Mouse (Mus musculus): Measurements from ENCODE around the gene Trnp1. TPM values are rescaled to one million over a fixed set of nuclear protein-coding genes. Genes with fewer than 3 reads are reported as not detected.

Trnp1 gene
- polyA plus RNA-seq, 1 experiment from 2014 or later: 1.3 TPM

DNA sequence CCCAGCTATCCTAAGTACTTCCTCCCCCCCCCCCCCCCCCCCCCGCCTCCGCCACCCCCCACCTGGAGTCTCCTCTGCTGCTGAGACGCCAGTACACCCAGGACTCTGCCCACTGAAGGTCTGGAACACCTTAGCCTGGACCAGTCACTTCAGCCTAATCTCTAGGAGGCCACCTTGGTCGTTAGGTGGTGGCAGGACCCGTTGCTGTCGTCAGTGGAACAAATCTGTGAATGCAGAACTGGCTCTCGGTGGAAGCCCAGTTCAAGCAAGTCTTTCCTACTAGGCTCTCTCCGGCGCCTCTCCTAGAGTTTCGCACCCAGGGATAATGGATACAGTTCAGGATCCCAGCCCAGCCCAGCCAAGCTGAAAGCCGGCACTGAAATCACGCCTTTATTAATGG, 4.5 kb downstream of the Trnp1 start:
- Histone ChIP-seq H3K9me3 (replicated peaks) (no peaks in the 10 kb centered on the region), H3K36me3 (no peaks in the 10 kb centered on the region), H3K4me1 (replicated peaks) (peaks cover 49% of the 10 kb centered on the region), H3K27ac (peak overlapping the region; percentile 39), H3K4me2 (peak overlapping the region; percentile 70), H3K4me3 (peak overlapping the region; percentile 41), H3K27me3 (peaks cover 44% of the 10 kb centered on the region), H3K9ac (peak overlapping the region; percentile 42; the same call in 1 of the 2 replicates)
- ATAC-seq (replicated peaks; ENCODE audit: insufficient number of reproducible peaks, insufficient read depth, low FRiP score, low read depth): no peak
- 15% methylated on average over 9 of the region's 12 CpGs for WGBS

GRCm38 (mm10) chr4:133491800-133492199, 6.5 kb downstream of the Trnp1 start:
- no peak overlapping the region for H3K9ac ChIP-seq
- H3K4me1 ChIP-seq (replicated peaks): peaks cover 29% of the 10 kb centered on the region
- WGBS: 15% methylated on average over 10 of the region's 10 CpGs
- H3K27me3 ChIP-seq: peaks cover 23% of the 10 kb centered on the region
- H3K36me3 ChIP-seq: no peaks in the 10 kb centered on the region
- H3K4me3 ChIP-seq: no peak overlapping the region
- ATAC-seq (replicated peaks; ENCODE audit: insufficient number of reproducible peaks, insufficient read depth, low FRiP score, low read depth): peak; percentile 48
- H3K27ac ChIP-seq: peak overlapping the region; percentile 16
- no peaks in the 10 kb centered on the region for H3K9me3 ChIP-seq (replicated peaks)
- peak overlapping the region; percentile 33 for H3K4me2 ChIP-seq

GRCm38 (mm10) chr4:133489489-133490245, 8.7 kb downstream of the Trnp1 start:
- Histone ChIP-seq H3K9ac (no peak overlapping the region), H3K4me3 (no peak overlapping the region), H3K4me1 (replicated peaks) (peaks cover 31% of the 10 kb centered on the region), H3K27me3 (peaks cover 6% of the 10 kb centered on the region; the same call in 1 of the 2 replicates), H3K27ac (peak overlapping the region; percentile 34; the same call in 1 of the 2 replicates), H3K36me3 (no peaks in the 10 kb centered on the region), H3K4me2 (no peak overlapping the region), H3K9me3 (replicated peaks) (no peaks in the 10 kb centered on the region)
- 49% methylated on average over 4 of the region's 4 CpGs for WGBS
- 0 out of 2 replicates have a peak, but pooled peaks have one; percentile 25 for ATAC-seq (replicated peaks; ENCODE audit: insufficient number of reproducible peaks, insufficient read depth, low FRiP score, low read depth)

DNA sequence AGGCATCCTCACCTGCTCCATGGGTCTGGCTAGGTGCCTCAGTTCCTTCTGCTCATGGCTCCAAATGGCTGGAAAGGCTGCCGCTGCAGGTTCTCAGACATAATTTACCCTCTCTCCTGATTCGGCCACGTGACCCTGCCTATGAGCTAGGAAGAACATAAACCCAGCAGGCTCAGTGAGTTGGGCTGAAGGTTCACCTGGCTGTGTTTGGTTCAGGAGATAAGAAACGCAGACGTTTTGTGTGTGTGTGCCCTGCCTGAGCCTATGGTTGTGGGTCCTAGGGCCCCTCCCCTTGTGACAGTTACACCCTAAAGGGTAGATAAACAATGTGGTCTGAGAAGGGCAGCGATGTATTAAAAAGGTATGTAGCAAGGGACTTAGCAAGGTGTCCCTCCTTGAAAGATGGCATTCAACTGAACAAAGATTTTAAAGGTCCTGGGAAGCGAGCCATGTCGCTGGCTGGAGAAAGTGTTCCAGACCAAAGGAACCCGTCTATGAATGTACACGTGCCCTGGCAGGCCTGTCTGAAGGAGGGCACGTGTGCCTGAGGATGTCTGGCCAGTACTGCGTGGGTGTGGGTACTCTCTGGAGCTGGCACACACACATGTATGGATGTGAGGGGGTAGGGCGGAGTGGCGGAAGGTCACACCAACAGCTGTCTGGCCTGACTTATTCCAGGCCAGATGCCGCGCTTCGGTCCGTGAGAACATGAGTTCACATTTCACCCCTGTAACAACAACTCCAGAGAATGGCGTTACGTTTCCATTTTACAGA, 9.5 kb downstream of the Trnp1 start:
- Histone ChIP-seq H3K4me2 (no peak overlapping the region), H3K4me3 (no peak overlapping the region), H3K4me1 (replicated peaks) (peaks cover 34% of the 10 kb centered on the region), H3K27ac (no peak overlapping the region), H3K9ac (no peak overlapping the region), H3K36me3 (no peaks in the 10 kb centered on the region), H3K9me3 (replicated peaks) (no peaks in the 10 kb centered on the region), H3K27me3 (0 out of 2 replicates have a peak, but pooled peaks cover 4% of the 10 kb centered on the region)
- ATAC-seq (replicated peaks; ENCODE audit: insufficient number of reproducible peaks, insufficient read depth, low FRiP score, low read depth): no peak
- 82% methylated on average over 20 of the region's 20 CpGs for WGBS

DNA sequence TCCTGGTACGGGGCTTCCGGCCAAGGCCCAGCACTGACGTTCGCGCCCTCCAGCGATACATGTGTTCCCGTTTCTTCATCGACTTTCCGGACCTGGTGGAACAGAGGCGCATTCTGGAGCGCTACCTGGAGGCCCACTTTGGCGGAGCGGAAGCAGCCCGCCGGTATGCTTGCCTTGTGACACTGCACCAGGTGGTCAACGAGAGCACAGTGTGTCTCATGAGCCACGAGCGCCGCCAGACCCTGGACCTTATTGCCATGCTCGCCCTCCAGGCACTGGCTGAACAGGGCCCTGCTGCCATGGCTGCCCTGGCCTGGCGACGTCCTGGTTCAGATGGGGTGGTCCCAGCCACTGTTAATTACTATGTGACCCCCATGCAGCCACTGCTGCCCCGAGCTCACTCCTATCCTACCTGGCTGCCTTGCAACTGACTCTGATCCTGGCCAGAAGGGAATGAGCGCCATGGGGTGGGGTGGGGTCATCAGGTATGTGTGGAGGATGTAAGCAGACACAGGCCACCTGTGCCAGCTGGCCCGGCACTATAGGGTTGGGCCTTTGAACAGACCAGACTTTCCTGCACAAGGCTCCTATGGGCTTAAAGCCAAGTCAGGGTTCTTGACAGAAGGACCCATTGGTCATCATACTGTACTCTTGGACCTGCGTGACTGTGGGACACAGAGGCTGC, 11.5 kb downstream of the Trnp1 start:
- Histone ChIP-seq H3K4me3 (no peak overlapping the region), H3K27ac (no peak overlapping the region), H3K4me1 (replicated peaks) (peaks cover 31% of the 10 kb centered on the region), H3K9ac (no peak overlapping the region), H3K36me3 (no peaks in the 10 kb centered on the region), H3K27me3 (peaks cover 15% of the 10 kb centered on the region), H3K4me2 (no peak overlapping the region), H3K9me3 (replicated peaks) (no peaks in the 10 kb centered on the region)
- ATAC-seq (replicated peaks; ENCODE audit: insufficient number of reproducible peaks, insufficient read depth, low FRiP score, low read depth): no peak
- 91% methylated on average over 26 of the region's 26 CpGs for WGBS

- peaks cover 27% of the 10 kb centered on the region for H3K4me1 ChIP-seq (replicated peaks)
- H3K4me2 ChIP-seq: no peak overlapping the region
- 82% methylated on average over 28 of the region's 28 CpGs for WGBS
These were observed 12.5 kb downstream of the Trnp1 start for GRCm38 (mm10) chr4:133485691-133486425.

DNA sequence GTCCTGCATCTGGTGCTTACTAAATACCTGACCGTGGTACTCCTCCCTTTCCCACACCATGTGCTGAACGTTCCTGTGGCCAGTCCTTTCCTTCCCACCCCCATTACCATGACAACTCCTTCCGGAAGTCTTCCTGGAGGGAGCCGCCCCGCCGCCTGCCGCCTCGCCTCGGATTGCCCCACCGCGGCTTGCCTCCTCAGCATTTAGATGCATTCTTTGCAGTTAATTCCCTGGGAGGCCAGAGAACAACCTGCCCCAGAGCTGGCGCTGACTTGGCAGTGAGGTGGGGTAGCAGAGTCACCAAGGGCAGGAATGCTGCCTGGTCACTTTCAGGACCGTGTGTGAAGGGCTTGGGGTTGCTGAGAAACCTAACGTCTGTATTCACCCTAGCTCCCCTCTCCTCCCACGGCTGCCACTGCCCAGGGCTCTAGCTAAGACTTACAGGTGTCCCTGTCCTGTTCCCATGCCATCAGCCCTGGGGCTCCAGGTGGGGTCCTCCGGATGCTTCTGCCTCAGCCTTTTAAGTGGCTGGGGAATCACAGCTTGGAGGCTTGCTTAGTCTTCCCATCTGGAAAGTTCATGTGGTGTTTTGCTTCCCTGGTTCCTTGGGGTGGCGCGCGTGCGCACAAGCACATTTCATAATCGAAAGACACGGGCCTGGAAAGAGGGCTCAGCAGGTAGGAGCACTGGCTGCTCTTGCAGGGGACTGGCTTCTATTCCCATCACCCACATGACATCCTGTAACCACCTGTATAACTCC, 13.9 kb downstream of the Trnp1 start:
- no peak for ATAC-seq (replicated peaks; ENCODE audit: insufficient number of reproducible peaks, insufficient read depth, low FRiP score, low read depth)
- H3K9ac ChIP-seq: peak overlapping the region; percentile 33; the same call in 1 of the 2 replicates
- H3K27me3 ChIP-seq: peaks cover 33% of the 10 kb centered on the region
- peaks cover 30% of the 10 kb centered on the region for H3K4me1 ChIP-seq (replicated peaks)
- 12% methylated on average over 22 of the region's 22 CpGs for WGBS
- peak overlapping the region; percentile 20 for H3K4me3 ChIP-seq
- no peaks in the 10 kb centered on the region for H3K36me3 ChIP-seq
- peak overlapping the region; percentile 48 for H3K4me2 ChIP-seq
- H3K9me3 ChIP-seq (replicated peaks): no peaks in the 10 kb centered on the region
- no peak overlapping the region for H3K27ac ChIP-seq

More at GRCm38 (mm10) chr4:133485691-133486425, 12.5 kb downstream of the Trnp1 start:
- Histone ChIP-seq H3K27me3 (peaks cover 25% of the 10 kb centered on the region), H3K27ac (no peak overlapping the region), H3K36me3 (no peaks in the 10 kb centered on the region), H3K9me3 (replicated peaks) (no peaks in the 10 kb centered on the region), H3K9ac (no peak overlapping the region), H3K4me3 (no peak overlapping the region)
- ATAC-seq (replicated peaks; ENCODE audit: insufficient number of reproducible peaks, insufficient read depth, low FRiP score, low read depth): no peak

GRCm38 (mm10) chr4:133482479-133482878, 15.9 kb downstream of the Trnp1 start:
- peaks cover 26% of the 10 kb centered on the region for H3K4me1 ChIP-seq (replicated peaks)
- no peak overlapping the region for H3K4me3 ChIP-seq
- H3K27me3 ChIP-seq: peaks cover 45% of the 10 kb centered on the region
- no peaks in the 10 kb centered on the region for H3K36me3 ChIP-seq
- H3K9me3 ChIP-seq (replicated peaks): no peaks in the 10 kb centered on the region
- ATAC-seq (replicated peaks; ENCODE audit: insufficient number of reproducible peaks, insufficient read depth, low FRiP score, low read depth): no peak
- 73% methylated on average over 3 of the region's 3 CpGs for WGBS
- no peak overlapping the region for H3K9ac ChIP-seq
- no peak overlapping the region for H3K4me2 ChIP-seq
- H3K27ac ChIP-seq: no peak overlapping the region

DNA sequence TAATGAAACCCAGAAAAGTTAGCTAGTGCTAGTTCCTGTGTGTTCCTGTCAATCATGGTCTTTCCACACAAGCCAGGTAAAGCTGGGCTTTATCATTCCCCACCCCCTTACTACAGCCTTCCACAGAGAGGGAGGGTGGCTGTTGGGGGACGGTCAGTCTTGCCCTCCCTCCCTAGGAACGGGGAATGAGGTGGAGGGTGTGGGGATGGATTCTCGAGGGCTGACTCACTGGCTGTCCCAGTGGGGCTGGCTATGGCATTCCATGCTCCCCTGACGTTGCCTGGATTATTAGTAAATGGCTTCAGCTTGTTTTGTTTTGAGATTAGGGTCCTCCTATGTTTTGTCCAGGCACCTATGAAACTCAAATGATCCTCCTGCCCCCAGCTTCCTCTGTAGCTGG, 16.9 kb downstream of the Trnp1 start:
- no peak overlapping the region for H3K27ac ChIP-seq
- 13% methylated on average over 4 of the region's 4 CpGs for WGBS
- no peak overlapping the region for H3K9ac ChIP-seq
- H3K9me3 ChIP-seq (replicated peaks): no peaks in the 10 kb centered on the region
- no peaks in the 10 kb centered on the region for H3K36me3 ChIP-seq
- H3K4me1 ChIP-seq (replicated peaks): peaks cover 26% of the 10 kb centered on the region
- no peak for ATAC-seq (replicated peaks; ENCODE audit: insufficient number of reproducible peaks, insufficient read depth, low FRiP score, low read depth)
- H3K27me3 ChIP-seq: peaks cover 48% of the 10 kb centered on the region
- no peak overlapping the region for H3K4me3 ChIP-seq
- no peak overlapping the region for H3K4me2 ChIP-seq

DNA sequence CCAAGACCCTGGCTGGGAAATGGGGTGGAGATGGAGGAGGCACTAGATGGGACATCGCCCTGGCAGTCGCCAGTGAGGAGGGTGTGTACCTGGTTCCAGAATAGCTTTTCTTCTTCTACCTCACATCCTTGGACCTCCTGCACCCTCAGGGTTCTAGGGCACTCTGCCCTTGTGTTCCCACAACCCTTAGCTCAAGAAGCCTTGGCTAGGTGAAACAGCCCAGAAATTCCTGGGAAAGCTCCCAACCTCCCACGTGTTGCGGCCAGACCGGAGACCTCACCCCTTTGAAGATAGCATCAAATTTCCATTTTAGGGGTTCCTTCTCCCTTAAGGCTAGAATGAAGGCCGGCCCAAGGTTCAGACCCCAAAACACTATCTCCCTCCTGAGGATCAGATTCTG, 17.6 kb downstream of the Trnp1 start:
- ATAC-seq (replicated peaks; ENCODE audit: insufficient number of reproducible peaks, insufficient read depth, low FRiP score, low read depth): no peak
- WGBS: 47% methylated on average over 6 of the region's 6 CpGs
- Histone ChIP-seq H3K4me1 (replicated peaks) (peaks cover 26% of the 10 kb centered on the region), H3K36me3 (no peaks in the 10 kb centered on the region), H3K4me2 (peak overlapping the region; percentile 73), H3K9me3 (replicated peaks) (no peaks in the 10 kb centered on the region), H3K27ac (no peak overlapping the region), H3K4me3 (peak overlapping the region; percentile 53), H3K27me3 (peaks cover 51% of the 10 kb centered on the region), H3K9ac (0 out of 2 replicates have a peak overlapping the region, but pooled peaks have one; percentile 51)

Measured in heart, embryonic 15.5 days (tissue).